Mouse (Mus musculus): ENCODE measurements at regions not wholly inside any gene's neighbourhood (a gene's known extent, or its start where the extent isn't known, plus 50 kb on each side); places are given as distances from the start of the nearest gene placed in this dataset.

GRCm38 (mm10) chr6:135453041-135453440 lies 90.7 kb downstream of the Emp1 start:
- H3K4me2 ChIP-seq (ENCODE audit: low read depth), result no peak overlapping the region
- TF ChIP-seq MYOD1 (IDR thresholded peaks at IDR 0.05; ENCODE audit: control insufficient read depth in 1 of 3, insufficient read length in 2 of 3, low read depth in 2 of 3), result no peak
- no peaks in the 10 kb centered on the region for H3K27me3 ChIP-seq (ENCODE audit: control insufficient read depth, insufficient read depth, insufficient read length)
- no peak overlapping the region for H3ac ChIP-seq (ENCODE audit: control insufficient read depth, insufficient read length)
- no peaks in the 10 kb centered on the region for H3K36me3 ChIP-seq (ENCODE audit: control insufficient read depth, insufficient read depth)
- no peaks in the 10 kb centered on the region for H3K79me2 ChIP-seq (ENCODE audit: control insufficient read depth, insufficient read depth)
- no peak overlapping the region for H3K4me3 ChIP-seq

- H3K4me2 ChIP-seq (ENCODE audit: low read depth), result no peak overlapping the region
- H3ac ChIP-seq (ENCODE audit: control insufficient read depth, insufficient read length), result no peak overlapping the region
- H3K36me3 ChIP-seq (ENCODE audit: control insufficient read depth, insufficient read depth), result no peaks in the 10 kb centered on the region
- no peak overlapping the region for H3K4me3 ChIP-seq
- TF ChIP-seq MYOD1 (IDR thresholded peaks at IDR 0.05; ENCODE audit: control insufficient read depth in 1 of 3, insufficient read length in 2 of 3, low read depth in 2 of 3), result no peak
- TF ChIP-seq POLR2AphosphoS2 (IDR thresholded peaks at IDR 0.05; ENCODE audit: insufficient read length, low read depth), result no peak
- TF ChIP-seq POLR2A (IDR thresholded peaks at IDR 0.05; ENCODE audit: insufficient read length, low read depth), result no peak
- no peak for TF ChIP-seq SRF (IDR thresholded peaks at IDR 0.05; ENCODE audit: control insufficient read depth, insufficient read length, low read depth)
- TF ChIP-seq MYOG (IDR thresholded peaks at IDR 0.05; ENCODE audit: control insufficient read depth in 1 of 3, insufficient read depth in 1 of 3, insufficient read length in 2 of 3, low read depth in 2 of 3), result no peak
- no peak for TF ChIP-seq REST (IDR thresholded peaks at IDR 0.05; ENCODE audit: insufficient read depth, insufficient read length)
- TF ChIP-seq TCF3 (IDR thresholded peaks at IDR 0.05; ENCODE audit: insufficient read length, low read depth), result no peak
- TF ChIP-seq TCF12 (IDR thresholded peaks at IDR 0.05; ENCODE audit: insufficient read depth, poor library complexity, severe bottlenecking), result no peak
- TF ChIP-seq CEBPB (IDR thresholded peaks at IDR 0.05; ENCODE audit: insufficient read depth, poor library complexity, severe bottlenecking), result no peak
- TF ChIP-seq USF1 (IDR thresholded peaks at IDR 0.05; ENCODE audit: low read depth), result no peak
- no peak for TF ChIP-seq E2F4 (IDR thresholded peaks at IDR 0.05; ENCODE audit: insufficient read depth)
- no peaks in the 10 kb centered on the region for H3K27me3 ChIP-seq (ENCODE audit: control insufficient read depth, insufficient read depth, insufficient read length)
- H3K79me2 ChIP-seq (ENCODE audit: control insufficient read depth, insufficient read depth), result no peaks in the 10 kb centered on the region
These were observed 110.2 kb downstream of the Emp1 start for GRCm38 (mm10) chr6:135472495-135472894.

- Histone ChIP-seq H3K27me3 (ENCODE audit: control insufficient read depth, insufficient read depth, insufficient read length) (no peaks in the 10 kb centered on the region), H3K4me2 (ENCODE audit: low read depth) (no peak overlapping the region), H3ac (ENCODE audit: control insufficient read depth, insufficient read length) (no peak overlapping the region), H3K79me2 (ENCODE audit: control insufficient read depth, insufficient read depth) (no peaks in the 10 kb centered on the region), H3K36me3 (ENCODE audit: control insufficient read depth, insufficient read depth) (no peaks in the 10 kb centered on the region), H3K4me3 (no peak overlapping the region)
- TF ChIP-seq POLR2A (IDR thresholded peaks at IDR 0.05; ENCODE audit: insufficient read length, low read depth), result no peak
- no peak for TF ChIP-seq USF1 (IDR thresholded peaks at IDR 0.05; ENCODE audit: low read depth)
- TF ChIP-seq CEBPB (IDR thresholded peaks at IDR 0.05; ENCODE audit: insufficient read depth, poor library complexity, severe bottlenecking), result no peak
- TF ChIP-seq SRF (IDR thresholded peaks at IDR 0.05; ENCODE audit: control insufficient read depth, insufficient read length, low read depth), result no peak
- TF ChIP-seq POLR2AphosphoS2 (IDR thresholded peaks at IDR 0.05; ENCODE audit: insufficient read length, low read depth), result no peak
- no peak for TF ChIP-seq E2F4 (IDR thresholded peaks at IDR 0.05; ENCODE audit: insufficient read depth)
- TF ChIP-seq TCF12 (IDR thresholded peaks at IDR 0.05; ENCODE audit: insufficient read depth, poor library complexity, severe bottlenecking), result no peak
- TF ChIP-seq REST (IDR thresholded peaks at IDR 0.05; ENCODE audit: insufficient read depth, insufficient read length), result no peak
- no peak for TF ChIP-seq TCF3 (IDR thresholded peaks at IDR 0.05; ENCODE audit: insufficient read length, low read depth)
- TF ChIP-seq MAX (IDR thresholded peaks at IDR 0.05; ENCODE audit: low read depth), result no peak
- TF ChIP-seq MYOG (IDR thresholded peaks at IDR 0.05; ENCODE audit: control insufficient read depth in 1 of 3, insufficient read depth in 1 of 3, insufficient read length in 2 of 3, low read depth in 2 of 3), result no peak
- TF ChIP-seq MYOD1 (IDR thresholded peaks at IDR 0.05; ENCODE audit: control insufficient read depth in 1 of 3, insufficient read length in 2 of 3, low read depth in 2 of 3), result no peak
These were observed 110.8 kb downstream of the Emp1 start for GRCm38 (mm10) chr6:135473146-135473545.

DNA sequence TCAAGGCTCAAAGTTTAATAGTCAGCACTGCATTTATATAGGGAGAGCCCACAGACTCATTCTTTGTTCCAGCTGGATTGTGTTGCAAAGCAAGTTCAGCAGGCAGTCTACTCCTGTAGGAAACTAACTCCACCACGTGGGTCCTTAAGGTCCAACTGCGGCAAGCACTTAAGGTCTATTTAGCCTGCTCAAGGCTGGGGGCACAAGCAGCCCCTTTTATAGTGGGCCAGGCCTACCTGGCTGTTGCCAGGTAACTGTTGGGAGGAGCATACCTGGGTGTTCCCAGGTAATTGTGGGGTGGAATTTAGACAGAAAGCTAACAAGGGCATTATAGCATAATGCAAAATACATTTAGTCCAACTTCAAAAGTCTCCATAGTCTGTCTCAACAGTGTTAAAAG lies 126.5 kb downstream of the Emp1 start:
- H3K4me2 ChIP-seq (ENCODE audit: low read depth), result no peak overlapping the region
- TF ChIP-seq TCF3 (IDR thresholded peaks at IDR 0.05; ENCODE audit: insufficient read length, low read depth) (no peak), CEBPB (IDR thresholded peaks at IDR 0.05; ENCODE audit: insufficient read depth, poor library complexity, severe bottlenecking) (no peak), POLR2A (IDR thresholded peaks at IDR 0.05; ENCODE audit: insufficient read length, low read depth) (no peak), MAX (IDR thresholded peaks at IDR 0.05; ENCODE audit: low read depth) (no peak)
- no peaks in the 10 kb centered on the region for H3K79me2 ChIP-seq (ENCODE audit: control insufficient read depth, insufficient read depth)
- H3K36me3 ChIP-seq (ENCODE audit: control insufficient read depth, insufficient read depth), result no peaks in the 10 kb centered on the region
- no peak overlapping the region for H3ac ChIP-seq (ENCODE audit: control insufficient read depth, insufficient read length)
- H3K27me3 ChIP-seq (ENCODE audit: control insufficient read depth, insufficient read depth, insufficient read length), result no peaks in the 10 kb centered on the region
- no peak overlapping the region for H3K4me3 ChIP-seq

DNA sequence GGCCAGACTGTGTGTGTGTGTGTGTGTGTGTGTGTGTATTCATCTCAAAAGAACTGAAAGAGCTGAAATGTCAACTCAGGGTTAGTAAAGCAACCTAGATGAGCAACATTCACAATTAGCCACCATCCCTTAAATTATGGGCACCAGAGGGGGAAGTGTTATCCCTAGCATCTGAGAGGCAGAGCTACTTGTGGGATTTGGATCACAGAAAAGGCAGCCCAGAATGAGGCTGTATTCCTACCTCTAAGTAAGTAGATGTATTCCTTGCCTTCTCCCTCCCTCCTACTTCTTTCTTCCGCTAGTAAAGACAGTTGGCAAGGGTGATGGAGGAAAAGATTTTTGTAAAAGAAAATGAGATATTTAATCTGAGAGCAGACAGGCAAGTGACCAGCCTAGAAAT lies 131.6 kb downstream of the Emp1 start:
- H3K27me3 ChIP-seq (ENCODE audit: control insufficient read depth, insufficient read depth, insufficient read length), result no peaks in the 10 kb centered on the region
- H3K4me2 ChIP-seq (ENCODE audit: low read depth), result no peak overlapping the region
- H3K4me3 ChIP-seq, result no peak overlapping the region
- TF ChIP-seq USF1 (IDR thresholded peaks at IDR 0.05; ENCODE audit: low read depth), result no peak
- TF ChIP-seq TCF3 (IDR thresholded peaks at IDR 0.05; ENCODE audit: insufficient read length, low read depth), result no peak
- no peak for TF ChIP-seq POLR2A (IDR thresholded peaks at IDR 0.05; ENCODE audit: insufficient read length, low read depth)
- TF ChIP-seq MYOG (IDR thresholded peaks at IDR 0.05; ENCODE audit: control insufficient read depth in 1 of 3, insufficient read depth in 1 of 3, insufficient read length in 2 of 3, low read depth in 2 of 3), result no peak
- TF ChIP-seq POLR2AphosphoS2 (IDR thresholded peaks at IDR 0.05; ENCODE audit: insufficient read length, low read depth), result no peak
- no peak for TF ChIP-seq TCF12 (IDR thresholded peaks at IDR 0.05; ENCODE audit: insufficient read depth, poor library complexity, severe bottlenecking)
- TF ChIP-seq SRF (IDR thresholded peaks at IDR 0.05; ENCODE audit: control insufficient read depth, insufficient read length, low read depth), result no peak
- TF ChIP-seq MAX (IDR thresholded peaks at IDR 0.05; ENCODE audit: low read depth), result no peak
- no peak for TF ChIP-seq CEBPB (IDR thresholded peaks at IDR 0.05; ENCODE audit: insufficient read depth, poor library complexity, severe bottlenecking)
- TF ChIP-seq MYOD1 (IDR thresholded peaks at IDR 0.05; ENCODE audit: control insufficient read depth in 1 of 3, insufficient read length in 2 of 3, low read depth in 2 of 3), result no peak
- no peak for TF ChIP-seq REST (IDR thresholded peaks at IDR 0.05; ENCODE audit: insufficient read depth, insufficient read length)
- H3K36me3 ChIP-seq (ENCODE audit: control insufficient read depth, insufficient read depth), result no peaks in the 10 kb centered on the region
- no peaks in the 10 kb centered on the region for H3K79me2 ChIP-seq (ENCODE audit: control insufficient read depth, insufficient read depth)
- no peak overlapping the region for H3ac ChIP-seq (ENCODE audit: control insufficient read depth, insufficient read length)

All from myocyte (in vitro differentiated cells).